Mouse (Mus musculus) hindbrain, postnatal 0 days (tissue): ENCODE data around the gene Exph5. TPM values are rescaled to one million over a fixed set of nuclear protein-coding genes. Genes with fewer than 3 reads are reported as not detected.

ENCODE experiments used
- ATAC-seq: fragments of 200-750 bp; cut with Nextera tagmentation; 2 replicates; pipeline ENCODE4 v1.8.0; 2017; ENCODE audit warnings: mild to moderate bottlenecking, moderate TSS enrichment, moderate library complexity
- DNase-seq: peaks from one replicate; pipeline ENCODE4 v3.0.0-alpha.2; 2015; ENCODE audit warnings: low spot score
- H3K27ac ChIP-seq: fragments of 300-500 bp; sonication (generic); 2 replicates; pipeline ENCODE4 v1.5.1; 2014; ENCODE audit warnings: mild to moderate bottlenecking
- H3K27me3 ChIP-seq: fragments of 300-500 bp; sonication (generic); 2 replicates; pipeline ENCODE4 v1.6.1; 2014; ENCODE audit warnings: low read length, mixed read lengths; ENCODE audit not compliant: insufficient read depth
- H3K36me3 ChIP-seq: fragments of 300-500 bp; sonication (generic); 2 replicates; pipeline ENCODE4 v1.6.1; 2014; ENCODE audit warnings: low read length, mixed read lengths; ENCODE audit not compliant: insufficient read depth
- H3K4me1 ChIP-seq: fragments of 300-500 bp; sonication (generic); 2 replicates; pipeline ENCODE4 v1.6.1; 2014; ENCODE audit warnings: antibody characterized with exemption, low read length, mixed read lengths; ENCODE audit not compliant: insufficient read depth
- H3K4me2 ChIP-seq: fragments of 300-500 bp; sonication (generic); 2 replicates; pipeline ENCODE4 v1.6.1; 2014; ENCODE audit warnings: low read depth, mild to moderate bottlenecking, low read length, moderate library complexity, mixed read lengths
- H3K4me3 ChIP-seq: fragments of 300-500 bp; sonication (generic); 2 replicates; pipeline ENCODE4 v1.5.1; 2014; ENCODE audit warnings: low read length
- H3K9ac ChIP-seq: fragments of 300-500 bp; sonication (generic); replicated peaks from 2 replicates; pipeline ENCODE4 v1.6.1; 2014; ENCODE audit warnings: mild to moderate bottlenecking, low read length, moderate library complexity, mixed read lengths
- H3K9me3 ChIP-seq: fragments of 300-500 bp; sonication (generic); 2 replicates; pipeline ENCODE4 v1.6.1; 2016; ENCODE audit warnings: low read length, mixed read lengths
- CTCF ChIP-seq: IDR thresholded peaks from 2 replicates; pipeline ENCODE4 v1.5.1; 2016; ENCODE audit warnings: antibody characterized with exemption, control low read depth, low read depth
- WGBS: fragments of 180-500 bp; shearing (Covaris S2); extraction: QIAGEN DNeasy Blood & Tissue Kit; methylation state at CpG from one replicate; pipeline ENCODE4 v1.1.7; 2014; 5-methylcytosine and 5-hydroxymethylcytosine counted together
- polyA plus RNA-seq: library from polyadenylated mRNA; unstranded; fragments of >200 nt; fragmentation: Nextera tagmentation; extraction: Ambion mirVana; gene quantifications from 2 replicates; pipeline ENCODE4 v1.2.1, GENCODE M21; 2015
- total RNA-seq: library from RNA; depleted of rRNA; stranded (reverse); fragments of >200 nt; gene quantifications from 2 replicates; pipeline ENCODE4 v1.2.3, GENCODE M21; 2014

Exph5 gene
- total and polyA plus RNA-seq, 2 experiments from 2014 or later = 0.36 to 0.99 TPM

DNA sequence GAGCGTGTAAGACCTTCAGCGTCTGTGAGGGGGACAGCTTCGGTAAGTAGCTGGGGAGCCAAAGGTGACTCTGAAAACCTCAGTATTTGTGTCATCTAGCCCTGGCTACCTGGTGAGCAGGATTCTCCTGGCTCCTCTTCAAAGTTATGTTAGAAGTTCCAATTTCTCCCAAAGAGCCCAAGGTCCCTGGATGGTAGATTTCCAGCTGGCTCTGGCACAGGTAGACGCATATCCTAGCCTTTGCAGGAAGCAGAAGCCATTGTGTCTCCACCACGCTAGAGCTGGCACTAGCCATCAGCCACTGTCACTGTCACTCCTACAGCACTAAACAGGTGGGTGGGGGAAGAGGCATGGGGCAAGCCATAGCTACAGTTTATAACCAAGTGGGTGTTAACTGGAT lies 51.7 kb downstream of the Exph5 start:
- H3K4me2 ChIP-seq = no peak overlapping the region
- no peaks in the 10 kb centered on the region for H3K4me1 ChIP-seq
- DNase-seq (no peak), ATAC-seq (no peak)
- no peak for TF ChIP-seq CTCF
- no peak overlapping the region for H3K4me3 ChIP-seq
- H3K27me3 ChIP-seq = no peaks in the 10 kb centered on the region
- no peak overlapping the region for H3K27ac ChIP-seq
- no peaks in the 10 kb centered on the region for H3K36me3 ChIP-seq
- H3K9ac ChIP-seq = no peak overlapping the region
- 0 out of 2 replicates have a peak, but pooled peaks cover 4% of the 10 kb centered on the region for H3K9me3 ChIP-seq
- WGBS = 85% methylated on average over 5 of the region's 5 CpGs

DNA sequence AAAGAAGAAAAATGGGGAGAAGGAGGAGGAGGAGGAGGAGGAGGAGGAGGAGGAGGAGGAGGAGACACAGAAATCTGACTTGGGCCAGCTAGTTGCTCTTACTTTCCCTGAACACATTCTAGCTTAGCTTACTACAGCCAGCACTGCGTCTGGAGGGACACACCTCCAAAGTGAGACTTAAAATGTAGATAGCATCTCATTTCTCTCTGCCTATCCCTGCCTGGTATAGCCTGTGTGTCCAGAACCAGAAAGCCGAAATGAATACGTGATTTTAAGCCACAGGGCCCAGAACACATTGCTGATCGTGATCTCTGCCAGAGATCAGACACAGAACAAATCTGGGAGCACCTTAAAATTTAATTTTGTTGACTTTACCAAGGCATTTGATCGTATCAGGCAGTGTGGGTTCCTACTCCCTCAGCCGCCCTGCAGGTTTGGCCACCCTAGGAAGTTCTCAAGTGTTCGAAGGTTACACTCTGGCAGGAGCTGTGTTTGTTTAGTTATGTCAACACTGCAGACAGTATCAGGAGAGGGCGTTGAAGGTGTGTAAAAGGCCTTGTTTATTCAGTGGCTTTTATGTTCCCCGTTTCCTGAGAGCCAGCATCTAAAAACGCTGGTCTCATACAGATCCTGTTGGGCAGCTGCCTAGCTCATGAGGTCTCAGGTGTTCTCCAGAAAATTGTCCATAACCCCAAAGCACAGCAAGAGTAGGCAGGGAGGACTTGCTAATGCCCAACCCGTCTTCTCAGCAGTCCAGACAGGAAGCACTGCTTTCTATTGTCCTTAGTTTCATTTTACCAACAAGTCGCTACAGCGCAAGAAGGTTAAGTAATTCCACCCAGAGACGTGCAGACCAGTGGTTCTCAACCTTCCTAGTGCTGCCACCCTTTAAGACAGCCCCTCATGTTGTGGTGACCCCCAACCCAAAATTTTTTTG lies 55.0 kb downstream of the Exph5 start:
- ATAC-seq (no peak), DNase-seq (no peak)
- Histone ChIP-seq H3K4me1 (no peaks in the 10 kb centered on the region), H3K4me3 (no peak overlapping the region), H3K27me3 (no peaks in the 10 kb centered on the region), H3K9ac (no peak overlapping the region), H3K36me3 (no peaks in the 10 kb centered on the region), H3K4me2 (no peak overlapping the region), H3K9me3 (no peaks in the 10 kb centered on the region), H3K27ac (no peak overlapping the region)
- TF ChIP-seq CTCF = no peak
- 74% methylated on average over 14 of the region's 14 CpGs for WGBS

DNA sequence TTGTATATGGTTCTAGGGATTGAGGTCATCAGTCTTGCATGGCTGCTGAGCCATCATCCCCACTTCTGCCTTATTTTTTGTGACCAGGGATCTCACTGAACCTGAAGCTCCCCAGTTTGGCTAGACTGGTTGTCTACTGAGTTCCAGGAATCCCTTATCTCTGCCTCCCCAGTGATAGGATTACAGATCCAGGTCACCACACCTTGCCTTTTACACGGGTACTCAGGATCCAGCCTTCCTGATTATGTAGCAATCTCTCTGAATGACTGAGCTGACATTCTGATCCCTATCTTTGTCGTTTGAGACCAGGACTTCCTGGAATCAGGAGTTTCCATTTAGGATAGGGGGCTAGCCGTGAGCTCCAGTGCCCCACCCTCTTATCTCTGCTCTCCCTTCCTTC lies 69.9 kb downstream of the Exph5 start:
- DNase-seq = no peak
- H3K27ac ChIP-seq = no peak overlapping the region
- no peaks in the 10 kb centered on the region for H3K4me1 ChIP-seq
- no peaks in the 10 kb centered on the region for H3K36me3 ChIP-seq
- TF ChIP-seq CTCF = no peak
- no peak overlapping the region for H3K9ac ChIP-seq
- no peak overlapping the region for H3K4me3 ChIP-seq
- 83% methylated on average over 3 of the region's 3 CpGs for WGBS
- no peak overlapping the region for H3K4me2 ChIP-seq
- no peak for ATAC-seq
- H3K27me3 ChIP-seq = no peaks in the 10 kb centered on the region
- no peaks in the 10 kb centered on the region for H3K9me3 ChIP-seq

DNA sequence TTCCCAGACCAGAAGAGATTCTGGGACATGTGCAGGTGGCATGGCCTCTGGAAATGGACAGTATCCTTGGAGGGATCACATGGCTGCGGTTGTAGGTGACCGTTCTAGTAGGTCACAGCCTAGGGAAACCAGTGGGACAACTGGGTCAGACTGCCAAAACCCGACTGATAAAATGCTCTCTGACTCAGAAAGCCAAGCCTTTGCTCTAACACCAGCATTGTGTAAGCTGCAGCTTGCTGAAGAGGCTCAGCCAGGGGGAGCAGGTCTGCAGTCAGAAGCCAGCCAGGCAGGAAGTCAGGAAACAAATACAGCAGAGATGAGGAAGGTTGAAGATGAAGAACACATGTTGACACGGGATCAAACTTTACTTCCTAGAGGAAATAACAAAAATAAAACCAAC lies 74.4 kb downstream of the Exph5 start:
- no peak overlapping the region for H3K4me2 ChIP-seq
- no peak for DNase-seq
- no peak overlapping the region for H3K4me3 ChIP-seq
- no peak overlapping the region for H3K9ac ChIP-seq
- no peak for ATAC-seq
- H3K27ac ChIP-seq = no peak overlapping the region
- H3K27me3 ChIP-seq = no peaks in the 10 kb centered on the region
- no peaks in the 10 kb centered on the region for H3K36me3 ChIP-seq
- no peaks in the 10 kb centered on the region for H3K9me3 ChIP-seq
- TF ChIP-seq CTCF = 0 out of 2 replicates have a peak, but pooled peaks have one; percentile 13
- no peaks in the 10 kb centered on the region for H3K4me1 ChIP-seq
- WGBS = 74% methylated on average over 4 of the region's 4 CpGs

DNA sequence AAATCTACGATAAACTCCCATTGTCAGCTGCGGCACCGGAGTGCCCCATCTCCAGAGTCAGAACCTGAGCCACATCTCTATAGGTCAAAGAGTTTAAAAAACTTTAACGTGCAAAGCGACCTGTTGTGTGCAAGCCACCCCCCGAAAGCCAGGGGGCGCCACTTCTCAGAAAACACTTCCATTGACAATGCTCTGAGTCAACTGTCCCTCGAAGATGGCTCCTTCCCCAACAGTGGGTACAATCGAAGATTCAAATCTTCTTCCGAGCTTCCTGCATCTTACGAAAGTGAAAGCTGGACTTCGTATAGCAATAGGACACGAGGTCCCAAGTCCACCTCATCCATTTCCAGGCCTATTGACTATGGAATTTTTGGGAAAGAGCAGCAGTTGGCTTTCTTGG lies 75.3 kb downstream of the Exph5 start:
- Histone ChIP-seq H3K4me1 (no peaks in the 10 kb centered on the region), H3K9me3 (no peaks in the 10 kb centered on the region), H3K9ac (no peak overlapping the region), H3K4me2 (no peak overlapping the region), H3K27me3 (no peaks in the 10 kb centered on the region), H3K27ac (no peak overlapping the region), H3K36me3 (no peaks in the 10 kb centered on the region), H3K4me3 (no peak overlapping the region)
- 84% methylated on average over 13 of the region's 13 CpGs for WGBS
- ATAC-seq (no peak), DNase-seq (no peak)
- TF ChIP-seq CTCF = peak; percentile 22; the same call in 1 of the 2 replicates

DNA sequence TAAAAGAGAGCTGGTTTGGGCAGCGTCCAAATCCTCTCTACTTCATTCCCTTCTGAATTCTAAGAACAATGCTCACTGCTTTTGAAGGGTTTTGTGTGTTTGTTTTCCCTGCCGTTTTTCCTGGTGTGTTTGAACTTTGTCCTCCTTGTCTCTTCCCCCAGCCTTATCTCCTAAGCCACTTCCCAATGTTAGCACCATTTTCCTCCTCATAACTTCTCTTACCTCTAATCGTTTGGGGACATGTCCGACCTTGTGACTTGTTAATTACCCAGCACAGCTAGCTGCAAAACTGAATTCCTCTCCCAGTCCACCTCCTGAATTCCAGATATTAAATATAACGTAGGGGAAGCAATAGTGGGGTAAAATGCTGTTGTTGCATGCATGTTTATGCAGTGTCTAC lies 76.1 kb downstream of the Exph5 start:
- 64% methylated on average over 5 of the region's 5 CpGs for WGBS
- no peak for TF ChIP-seq CTCF
- no peak overlapping the region for H3K4me2 ChIP-seq
- no peak overlapping the region for H3K27ac ChIP-seq
- no peaks in the 10 kb centered on the region for H3K27me3 ChIP-seq
- H3K4me3 ChIP-seq = no peak overlapping the region
- ATAC-seq = no peak
- no peaks in the 10 kb centered on the region for H3K4me1 ChIP-seq
- no peak overlapping the region for H3K9ac ChIP-seq
- DNase-seq = no peak
- no peaks in the 10 kb centered on the region for H3K36me3 ChIP-seq
- H3K9me3 ChIP-seq = no peaks in the 10 kb centered on the region

DNA sequence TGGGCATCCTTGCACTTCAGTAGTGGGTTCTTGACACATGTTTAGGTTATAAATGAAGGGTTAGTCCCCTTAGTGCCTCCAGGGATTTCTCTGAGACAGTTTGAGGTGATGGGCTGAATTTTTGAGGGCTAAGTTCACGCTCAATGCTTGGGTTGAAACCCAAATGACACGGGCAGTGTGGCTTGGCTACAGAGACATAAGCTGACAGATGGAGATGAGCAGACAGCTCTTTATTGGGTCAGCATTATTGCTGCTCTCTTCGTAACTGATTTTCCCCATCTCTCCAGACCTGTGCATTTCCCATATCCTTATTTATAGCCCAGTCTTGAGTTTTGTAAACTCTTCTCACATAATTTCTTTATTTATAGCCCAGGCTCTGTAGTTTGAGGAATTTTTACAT lies 76.7 kb downstream of the Exph5 start:
- H3K9me3 ChIP-seq = no peaks in the 10 kb centered on the region
- ATAC-seq (no peak), DNase-seq (no peak)
- H3K4me3 ChIP-seq = no peak overlapping the region
- no peak for TF ChIP-seq CTCF
- H3K4me1 ChIP-seq = no peaks in the 10 kb centered on the region
- H3K9ac ChIP-seq = no peak overlapping the region
- H3K36me3 ChIP-seq = no peaks in the 10 kb centered on the region
- H3K27ac ChIP-seq = no peak overlapping the region
- no peaks in the 10 kb centered on the region for H3K27me3 ChIP-seq
- WGBS = 74% methylated on average over 3 of the region's 3 CpGs
- H3K4me2 ChIP-seq = no peak overlapping the region
